Mouse (Mus musculus) limb, embryonic 14.5 days (tissue): ENCODE results near the gene Sez6l. TPM values are rescaled to one million over a fixed set of nuclear protein-coding genes. Genes with fewer than 3 reads are reported as not detected.

Experiments
- ATAC-seq: fragments of 200-750 bp; cut with Nextera tagmentation; 2 replicates; pipeline ENCODE4 v1.8.0; 2017; ENCODE audit warnings: low read depth, moderate number of reproducible peaks, moderate TSS enrichment; ENCODE audit not compliant: low FRiP score
- DNase-seq: peaks from one replicate; pipeline ENCODE4 v3.0.0-alpha.2; 2015; ENCODE audit warnings: low spot score
- H3K27ac ChIP-seq: fragments of 300-500 bp; sonication (generic); replicated peaks from 2 replicates; pipeline ENCODE4 v1.5.1; 2014; ENCODE audit warnings: low read depth, mild to moderate bottlenecking, low read length, moderate library complexity, mixed read lengths
- H3K27me3 ChIP-seq: fragments of 300-500 bp; sonication (generic); 2 replicates; pipeline ENCODE4 v1.6.1; 2014; ENCODE audit warnings: low read length, mixed read lengths; ENCODE audit not compliant: control insufficient read depth, insufficient read depth
- H3K36me3 ChIP-seq: fragments of 300-500 bp; sonication (generic); 2 replicates; pipeline ENCODE4 v1.6.1; 2014; ENCODE audit warnings: mild to moderate bottlenecking, low read length, moderate library complexity, mixed read lengths; ENCODE audit not compliant: control insufficient read depth, insufficient read depth
- H3K4me1 ChIP-seq: fragments of 300-500 bp; sonication (generic); 2 replicates; pipeline ENCODE4 v1.6.1; 2014; ENCODE audit warnings: antibody characterized with exemption, low read length, mixed read lengths; ENCODE audit not compliant: control insufficient read depth, insufficient read depth
- H3K4me2 ChIP-seq: fragments of 300-500 bp; sonication (generic); replicated peaks from 2 replicates; pipeline ENCODE4 v1.6.1; 2014; ENCODE audit warnings: low read depth, mild to moderate bottlenecking, low read length, moderate library complexity; ENCODE audit not compliant: severe bottlenecking
- H3K4me3 ChIP-seq: fragments of 300-500 bp; sonication (generic); replicated peaks from 2 replicates; pipeline ENCODE4 v1.5.1; 2014; ENCODE audit warnings: low read length
- H3K9ac ChIP-seq: fragments of 300-500 bp; sonication (generic); 2 replicates; pipeline ENCODE4 v1.6.1; 2014; ENCODE audit warnings: mild to moderate bottlenecking, low read depth, low read length, moderate library complexity; ENCODE audit not compliant: severe bottlenecking
- H3K9me3 ChIP-seq: fragments of 300-500 bp; sonication (generic); 2 replicates; pipeline ENCODE4 v1.6.1; 2016; ENCODE audit warnings: low read length; ENCODE audit not compliant: control insufficient read depth
- POLR2A ChIP-seq: fragments of 200-500 bp; IDR thresholded peaks from 2 replicates; pipeline ENCODE4 v1.8.0; 2012; ENCODE audit warnings: inconsistent platforms, mild to moderate bottlenecking, moderate library complexity, borderline replicate concordance; ENCODE audit not compliant: insufficient read depth, insufficient read length; ENCODE audit errors: extremely low read depth
- WGBS: fragments of 180-500 bp; shearing (Covaris S2); extraction: QIAGEN DNeasy Blood & Tissue Kit; methylation state at CpG from one replicate; pipeline ENCODE4 v1.1.7; 2014; 5-methylcytosine and 5-hydroxymethylcytosine counted together
- polyA plus RNA-seq, 2 experiments: library from polyadenylated mRNA; depleted of rRNA in 1 of 2; stranded (reverse) in 1 of 2; unstranded in 1 of 2; fragments of >200 nt; fragmentation: Nextera tagmentation in 1 of 2; extraction: Ambion mirVana in 1 of 2; gene quantifications; 2 replicates each; pipeline versions ENCODE4 v1.2.1 to v1.2.3; 2012 to 2014

Sez6l gene
- polyA plus RNA-seq, 2 experiments: 0.89 to 1.8 TPM

DNA sequence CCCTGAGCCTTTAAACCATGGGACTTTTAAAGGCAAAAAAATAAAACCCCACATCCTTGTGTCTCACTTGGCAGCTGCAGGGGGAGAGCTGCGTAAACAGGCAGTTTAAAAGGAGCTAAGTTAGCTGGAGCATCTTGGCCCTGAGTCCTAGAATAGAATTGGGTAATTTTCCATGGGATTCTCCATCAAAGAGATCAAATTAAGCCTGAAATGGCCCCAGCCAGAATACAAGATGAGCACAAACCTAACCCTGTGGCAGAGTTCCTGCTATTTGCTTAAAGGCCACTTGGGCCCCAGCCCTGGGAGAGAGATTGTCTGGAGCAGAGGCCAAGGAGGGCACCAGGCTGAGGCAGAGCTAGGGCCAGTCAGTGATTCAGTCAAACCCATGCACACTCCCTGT is 27.3 kb upstream of the Sez6l start:
- no peaks in the 10 kb centered on the region for H3K27me3 ChIP-seq
- H3K27ac ChIP-seq: no peak overlapping the region
- H3K36me3 ChIP-seq: no peaks in the 10 kb centered on the region
- no peak for DNase-seq
- no peak overlapping the region for H3K4me3 ChIP-seq
- TF ChIP-seq POLR2A: no peak
- ATAC-seq: no peak
- no peaks in the 10 kb centered on the region for H3K9me3 ChIP-seq
- H3K4me2 ChIP-seq: no peak overlapping the region
- WGBS: 68% methylated on average over 1 of the region's 1 CpGs
- no peak overlapping the region for H3K9ac ChIP-seq
- H3K4me1 ChIP-seq: peaks cover 25% of the 10 kb centered on the region

- WGBS: 16% methylated on average over 3 of the region's 3 CpGs
- H3K4me1 ChIP-seq: peaks cover 23% of the 10 kb centered on the region
- no peaks in the 10 kb centered on the region for H3K36me3 ChIP-seq
- H3K9me3 ChIP-seq: no peaks in the 10 kb centered on the region
- DNase-seq (no peak), ATAC-seq (no peak; the same call in 1 of the 2 replicates)
- H3K27me3 ChIP-seq: no peaks in the 10 kb centered on the region
- H3K4me3 ChIP-seq: no peak overlapping the region
- H3K9ac ChIP-seq: no peak overlapping the region
- no peak overlapping the region for H3K27ac ChIP-seq
- no peak overlapping the region for H3K4me2 ChIP-seq
- TF ChIP-seq POLR2A: no peak
These were observed 26.6 kb upstream of the Sez6l start for GRCm38 (mm10) chr5:112603594-112603993.

DNA sequence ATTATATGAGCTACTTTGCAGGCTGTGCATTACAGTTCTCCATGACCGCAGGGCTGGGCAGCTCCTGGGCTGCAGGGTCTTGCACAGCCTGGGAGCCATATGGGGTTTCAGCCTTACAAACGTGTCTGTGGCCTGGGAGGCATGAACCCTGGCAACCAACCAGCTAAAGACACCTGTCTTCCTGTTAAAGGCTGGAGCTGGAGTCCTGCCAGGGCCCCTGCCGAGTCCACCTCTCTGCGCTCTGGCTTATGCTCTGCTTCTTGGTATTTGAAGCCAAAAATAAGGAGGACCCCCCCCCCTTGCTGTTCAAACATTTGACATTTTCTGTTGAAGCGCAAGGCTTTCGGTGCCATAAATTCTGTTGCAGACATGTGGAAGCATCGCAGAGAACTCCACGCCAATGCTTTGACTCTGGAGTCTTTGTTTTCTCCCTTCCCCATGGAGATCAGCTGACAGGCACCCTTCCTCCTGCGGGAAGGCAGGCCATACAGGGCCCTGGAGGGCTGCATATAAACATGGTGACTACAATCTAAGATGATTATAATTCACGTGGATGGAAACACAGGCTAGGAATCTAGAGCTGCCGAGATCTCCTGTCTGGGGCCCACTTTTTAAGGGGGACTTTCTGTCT is 23.4 kb upstream of the Sez6l start:
- ATAC-seq (peak; percentile 67; the same call in 1 of the 2 replicates), DNase-seq (peak; percentile 65)
- Histone ChIP-seq H3K27ac (0 out of 2 replicates have a peak overlapping the region, but pooled peaks have one; percentile 33), H3K9ac (no peak overlapping the region), H3K4me3 (no peak overlapping the region), H3K4me2 (no peak overlapping the region), H3K9me3 (no peaks in the 10 kb centered on the region), H3K4me1 (peaks cover 12% of the 10 kb centered on the region), H3K27me3 (no peaks in the 10 kb centered on the region), H3K36me3 (no peaks in the 10 kb centered on the region)
- no peak for TF ChIP-seq POLR2A
- 21% methylated on average over 11 of the region's 11 CpGs for WGBS

DNA sequence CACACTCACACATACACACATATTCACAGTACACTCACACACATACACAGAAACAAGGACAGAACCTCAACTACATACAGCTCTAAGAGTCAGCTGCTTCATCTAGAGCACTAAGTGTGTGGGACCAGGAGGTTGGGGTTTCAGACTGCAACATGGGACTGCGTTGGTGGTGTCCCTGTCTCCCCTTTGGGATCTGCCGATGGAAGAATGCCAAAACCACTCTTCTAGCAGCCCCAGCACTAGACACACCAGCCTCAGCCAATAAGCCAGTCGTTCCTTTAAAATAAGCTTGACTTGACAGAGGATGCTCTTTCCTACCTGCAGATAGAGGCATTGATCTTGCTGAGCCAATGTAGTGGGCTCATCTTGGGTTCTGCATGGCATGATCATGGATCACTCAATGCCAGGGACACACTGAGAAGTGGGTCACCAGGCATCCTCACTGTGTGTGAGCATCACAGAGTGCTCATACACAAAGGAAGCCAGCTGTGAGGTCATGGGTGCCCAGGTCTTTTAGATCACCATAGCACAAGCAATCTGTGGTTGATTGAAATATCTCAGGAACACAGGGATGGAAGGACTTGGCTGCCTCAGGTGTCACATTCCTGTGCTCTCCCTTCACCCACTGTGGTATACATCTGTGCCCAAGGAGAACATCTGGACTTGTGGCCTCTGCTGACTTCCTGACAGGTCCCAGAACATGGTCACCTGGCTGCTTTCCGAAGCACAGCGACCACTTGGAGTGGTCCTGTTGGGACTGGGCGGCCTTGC is 22.7 kb upstream of the Sez6l start:
- Histone ChIP-seq H3K4me2 (no peak overlapping the region), H3K27ac (no peak overlapping the region), H3K4me3 (no peak overlapping the region), H3K9ac (no peak overlapping the region), H3K27me3 (no peaks in the 10 kb centered on the region), H3K9me3 (no peaks in the 10 kb centered on the region), H3K4me1 (peaks cover 12% of the 10 kb centered on the region), H3K36me3 (no peaks in the 10 kb centered on the region)
- no peak; the same call in 1 of the 2 replicates for ATAC-seq
- no peak for DNase-seq
- TF ChIP-seq POLR2A: no peak
- WGBS: 58% methylated on average over 6 of the region's 6 CpGs

GRCm38 (mm10) chr5:112597876-112598275 is 20.9 kb upstream of the Sez6l start:
- TF ChIP-seq POLR2A: no peak
- Histone ChIP-seq H3K4me2 (no peak overlapping the region), H3K4me1 (peaks cover 12% of the 10 kb centered on the region), H3K27ac (no peak overlapping the region), H3K9me3 (no peaks in the 10 kb centered on the region), H3K27me3 (no peaks in the 10 kb centered on the region), H3K9ac (no peak overlapping the region), H3K4me3 (no peak overlapping the region), H3K36me3 (no peaks in the 10 kb centered on the region)
- whole genome bisulfite sequencing: 86% methylated on average over 6 of the region's 6 CpGs
- DNase-seq: no peak
- ATAC-seq: no peak
